Mouse (Mus musculus) intestine, embryonic 14.5 days (tissue): ENCODE measurements around the gene Ahcyl1. TPM values are rescaled to one million over a fixed set of nuclear protein-coding genes. Genes with fewer than 3 reads are reported as not detected.
"Not testable (repeated sequence)": the region's sequence is repeated elsewhere in the genome, so short reads cannot be mapped to it uniquely, and the experiment has no call there.

Experiments
- ATAC-seq: fragments of 200-750 bp; cut with Nextera tagmentation; replicated peaks from 2 replicates; pipeline ENCODE4 v1.8.0; 2017; ENCODE audit warnings: low read depth, moderate number of reproducible peaks, moderate TSS enrichment, moderate library complexity; ENCODE audit not compliant: low FRiP score, low TSS enrichment
- DNase-seq: peaks from one replicate; pipeline ENCODE4 v3.0.0-alpha.2; 2018; ENCODE audit warnings: low spot score
- H3K27ac ChIP-seq: fragments of 300-500 bp; sonication (generic); 2 replicates; pipeline ENCODE4 v1.5.1; 2014; ENCODE audit warnings: low read depth, mild to moderate bottlenecking, control low read depth
- H3K27me3 ChIP-seq: fragments of 300-500 bp; sonication (generic); replicated peaks from 2 replicates; pipeline ENCODE4 v1.6.1; 2014; ENCODE audit warnings: low read length, control low read depth; ENCODE audit not compliant: control insufficient read depth, insufficient read depth
- H3K36me3 ChIP-seq: fragments of 300-500 bp; sonication (generic); 2 replicates; pipeline ENCODE4 v1.6.1; 2014; ENCODE audit warnings: low read length, control low read depth; ENCODE audit not compliant: control insufficient read depth, insufficient read depth
- H3K4me1 ChIP-seq: fragments of 300-500 bp; sonication (generic); replicated peaks from 2 replicates; pipeline ENCODE4 v1.6.1; 2014; ENCODE audit warnings: low read length, control low read depth, mixed read lengths; ENCODE audit not compliant: control insufficient read depth, insufficient read depth
- H3K4me2 ChIP-seq: fragments of 300-500 bp; sonication (generic); 2 replicates; pipeline ENCODE4 v1.6.1; 2014; ENCODE audit warnings: low read length
- H3K4me3 ChIP-seq: fragments of 300-500 bp; sonication (generic); 2 replicates; pipeline ENCODE4 v1.5.1; 2014; ENCODE audit warnings: low read depth, low read length, control low read depth, mixed read lengths
- H3K9ac ChIP-seq: fragments of 300-500 bp; sonication (generic); 2 replicates; pipeline ENCODE4 v1.6.1; 2014; ENCODE audit warnings: mild to moderate bottlenecking, low read length
- H3K9me3 ChIP-seq: fragments of 300-500 bp; sonication (generic); 2 replicates; pipeline ENCODE4 v1.6.1; 2016; ENCODE audit warnings: low read length, control low read depth; ENCODE audit not compliant: control insufficient read depth
- WGBS: fragments of 180-500 bp; shearing (Covaris S2); extraction: QIAGEN DNeasy Blood & Tissue Kit; methylation state at CpG from one replicate; pipeline ENCODE4 v1.1.7; 2014; 5-methylcytosine and 5-hydroxymethylcytosine counted together
- polyA plus RNA-seq: library from polyadenylated mRNA; unstranded; fragments of >200 nt; fragmentation: Nextera tagmentation; extraction: Ambion mirVana; gene quantifications from 2 replicates; pipeline ENCODE4 v1.2.1, GENCODE M21; 2014

Ahcyl1 gene
- polyA plus RNA-seq, 1 experiment from 2014 or later = 104 TPM

- 44% methylated on average over 3 of the region's 3 CpGs for WGBS
Observed at GRCm38 (mm10) chr3:107655491-107655890, 40.9 kb downstream of the Ahcyl1 start.

GRCm38 (mm10) chr3:107654861-107655260 lies 41.5 kb downstream of the Ahcyl1 start:
- Histone ChIP-seq H3K27me3 (no peaks in the 10 kb centered on the region), H3K9me3 (no peaks in the 10 kb centered on the region), H3K4me2 (no peak overlapping the region), H3K36me3 (peaks cover 13% of the 10 kb centered on the region), H3K4me1 (no peaks in the 10 kb centered on the region), H3K4me3 (no peak overlapping the region), H3K27ac (no peak overlapping the region), H3K9ac (no peak overlapping the region)
- ATAC-seq = no peak
- 76% methylated on average over 3 of the region's 3 CpGs for WGBS
- DNase-seq = no peak

More at GRCm38 (mm10) chr3:107655491-107655890, 40.9 kb downstream of the Ahcyl1 start:
- Histone ChIP-seq H3K9me3 (no peaks in the 10 kb centered on the region), H3K27ac (no peak overlapping the region), H3K4me3 (no peak overlapping the region), H3K36me3 (peaks cover 19% of the 10 kb centered on the region), H3K4me1 (no peaks in the 10 kb centered on the region), H3K27me3 (no peaks in the 10 kb centered on the region), H3K9ac (no peak overlapping the region), H3K4me2 (no peak overlapping the region)
- ATAC-seq = no peak
- no peak for DNase-seq

GRCm38 (mm10) chr3:107652968-107653367 lies 43.4 kb downstream of the Ahcyl1 start:
- ATAC-seq (no peak), DNase-seq (no peak)
- no peaks in the 10 kb centered on the region for H3K36me3 ChIP-seq
- no peak overlapping the region for H3K4me2 ChIP-seq
- no peak overlapping the region for H3K4me3 ChIP-seq
- 0 out of 2 replicates have a peak, but pooled peaks cover 1% of the 10 kb centered on the region for H3K4me1 ChIP-seq
- 98% methylated on average over 3 of the region's 3 CpGs for WGBS
- no peak overlapping the region for H3K9ac ChIP-seq
- H3K9me3 ChIP-seq = no peaks in the 10 kb centered on the region
- no peak overlapping the region for H3K27ac ChIP-seq
- H3K27me3 ChIP-seq = no peaks in the 10 kb centered on the region

GRCm38 (mm10) chr3:107650276-107650675 lies 46.1 kb downstream of the Ahcyl1 start:
- not testable (repeated sequence) for H3K27ac ChIP-seq, H3K4me2 ChIP-seq, H3K9me3 ChIP-seq, H3K4me1 ChIP-seq, H3K4me3 ChIP-seq, H3K9ac ChIP-seq, DNase-seq, H3K27me3 ChIP-seq, H3K36me3 ChIP-seq, ATAC-seq
- WGBS = 58% methylated on average over 5 of the region's 5 CpGs

- no peaks in the 10 kb centered on the region for H3K9me3 ChIP-seq
- H3K9ac ChIP-seq = no peak overlapping the region
- 0 out of 2 replicates have a peak, but pooled peaks cover 2% of the 10 kb centered on the region for H3K4me1 ChIP-seq
- no peak overlapping the region for H3K27ac ChIP-seq
- H3K27me3 ChIP-seq = no peaks in the 10 kb centered on the region
- no peaks in the 10 kb centered on the region for H3K36me3 ChIP-seq
- no peak for ATAC-seq
- no peak for DNase-seq
- no peak overlapping the region for H3K4me3 ChIP-seq
- no peak overlapping the region for H3K4me2 ChIP-seq
- WGBS = 86% methylated on average over 3 of the region's 3 CpGs
Observed at GRCm38 (mm10) chr3:107646947-107647346, 49.4 kb downstream of the Ahcyl1 start.

- no peaks in the 10 kb centered on the region for H3K27me3 ChIP-seq
- no peak overlapping the region for H3K4me3 ChIP-seq
- H3K4me1 ChIP-seq = no peaks in the 10 kb centered on the region
- H3K36me3 ChIP-seq = no peaks in the 10 kb centered on the region
- H3K27ac ChIP-seq = no peak overlapping the region
- DNase-seq (no peak), ATAC-seq (no peak)
- WGBS = 65% methylated on average over 5 of the region's 5 CpGs
- no peaks in the 10 kb centered on the region for H3K9me3 ChIP-seq
- no peak overlapping the region for H3K4me2 ChIP-seq
- H3K9ac ChIP-seq = no peak overlapping the region
Observed at GRCm38 (mm10) chr3:107637606-107638172, 58.7 kb downstream of the Ahcyl1 start.

GRCm38 (mm10) chr3:107636236-107636635 lies 60.1 kb downstream of the Ahcyl1 start:
- no peaks in the 10 kb centered on the region for H3K36me3 ChIP-seq
- no peaks in the 10 kb centered on the region for H3K27me3 ChIP-seq
- H3K9ac ChIP-seq = no peak overlapping the region
- H3K27ac ChIP-seq = no peak overlapping the region
- H3K4me3 ChIP-seq = no peak overlapping the region
- DNase-seq = no peak
- 74% methylated on average over 3 of the region's 3 CpGs for WGBS
- H3K9me3 ChIP-seq = no peaks in the 10 kb centered on the region
- no peak for ATAC-seq
- H3K4me2 ChIP-seq = no peak overlapping the region
- H3K4me1 ChIP-seq = no peaks in the 10 kb centered on the region

- no peaks in the 10 kb centered on the region for H3K4me1 ChIP-seq
Observed at GRCm38 (mm10) chr3:107635836-107636235, 60.5 kb downstream of the Ahcyl1 start.

GRCm38 (mm10) chr3:107633906-107634305 lies 62.5 kb downstream of the Ahcyl1 start:
- no peak overlapping the region for H3K4me3 ChIP-seq
- WGBS = 91% methylated on average over 9 of the region's 9 CpGs
- no peaks in the 10 kb centered on the region for H3K27me3 ChIP-seq
- H3K9me3 ChIP-seq = no peaks in the 10 kb centered on the region
- peaks cover 7% of the 10 kb centered on the region; the same call in 1 of the 2 replicates for H3K4me1 ChIP-seq
- H3K9ac ChIP-seq = no peak overlapping the region
- ATAC-seq = no peak
- H3K4me2 ChIP-seq = no peak overlapping the region
- DNase-seq = no peak
- no peaks in the 10 kb centered on the region for H3K36me3 ChIP-seq
- H3K27ac ChIP-seq = no peak overlapping the region

More at GRCm38 (mm10) chr3:107635836-107636235, 60.5 kb downstream of the Ahcyl1 start:
- WGBS = 47% methylated on average over 8 of the region's 8 CpGs
- DNase-seq (no peak), ATAC-seq (no peak)
- H3K9me3 ChIP-seq = no peaks in the 10 kb centered on the region
- no peaks in the 10 kb centered on the region for H3K27me3 ChIP-seq
- no peak overlapping the region for H3K9ac ChIP-seq
- no peak overlapping the region for H3K4me2 ChIP-seq
- H3K4me3 ChIP-seq = no peak overlapping the region
- no peaks in the 10 kb centered on the region for H3K36me3 ChIP-seq
- H3K27ac ChIP-seq = no peak overlapping the region
